Mouse (Mus musculus) adrenal gland, postnatal 14 days (tissue): ENCODE data around the gene Gm20388. TPM values are rescaled to one million over a fixed set of nuclear protein-coding genes. Genes with fewer than 3 reads are reported as not detected.
A peak's percentile ranks its signal among the peaks of the same experiment; 100 is the strongest.
"Not testable (repeated sequence)": the region's sequence is repeated elsewhere in the genome, so short reads cannot be mapped to it uniquely, and the experiment has no call there.

Experiments used
- DNase-seq: peaks from one replicate; pipeline ENCODE4 v3.0.0; 2021; ENCODE audit warnings: mixed read lengths
- total RNA-seq: library from RNA; stranded (reverse); gene quantifications from 2 replicates; pipeline ENCODE4 v1.2.3, GENCODE M21; 2021

Gm20388 gene
- total RNA-seq, 1 experiment from 2014 or later = 17.6 TPM

DNA sequence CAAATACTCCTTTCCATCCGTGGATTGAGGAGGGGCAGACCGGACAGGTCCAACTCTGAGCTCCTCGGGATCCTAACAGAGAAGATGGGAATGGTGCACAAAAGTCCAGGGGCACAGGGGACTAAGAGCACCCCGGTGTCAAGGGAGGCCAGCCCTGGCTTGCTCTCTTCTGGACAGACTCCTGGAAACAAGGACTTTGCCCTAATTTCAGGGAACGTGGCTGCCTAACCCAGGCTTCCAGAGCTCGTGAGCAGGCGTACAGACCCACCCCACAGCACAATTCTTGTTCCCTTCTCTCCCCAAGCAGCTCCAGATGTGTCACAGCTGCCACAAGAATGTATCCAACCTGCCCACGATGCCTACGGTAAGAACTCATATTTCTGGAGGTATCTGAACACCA, 2715.2 kb downstream of the Gm20388 start:
- no peak for DNase-seq

DNA sequence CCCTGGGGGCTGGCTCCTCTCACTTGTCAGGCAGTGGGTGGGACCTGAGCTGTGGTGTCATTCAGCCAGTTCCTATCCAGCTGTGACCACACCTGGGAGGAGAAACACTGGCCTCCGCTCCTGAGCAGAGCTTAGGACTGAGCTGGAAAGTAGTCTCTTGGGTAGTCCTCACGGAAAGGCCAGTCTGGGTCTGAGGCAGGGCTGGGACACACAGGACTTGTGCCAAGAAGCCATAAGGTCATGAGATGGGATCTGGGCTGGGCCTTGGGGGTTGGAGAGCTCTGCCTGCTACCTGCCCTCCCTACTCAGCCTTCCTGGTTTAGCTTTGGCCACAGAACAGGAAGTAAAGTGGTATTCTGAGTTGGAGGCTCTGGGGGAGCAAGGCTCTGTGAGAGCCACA, 2716.3 kb downstream of the Gm20388 start:
- DNase-seq = no peak

DNA sequence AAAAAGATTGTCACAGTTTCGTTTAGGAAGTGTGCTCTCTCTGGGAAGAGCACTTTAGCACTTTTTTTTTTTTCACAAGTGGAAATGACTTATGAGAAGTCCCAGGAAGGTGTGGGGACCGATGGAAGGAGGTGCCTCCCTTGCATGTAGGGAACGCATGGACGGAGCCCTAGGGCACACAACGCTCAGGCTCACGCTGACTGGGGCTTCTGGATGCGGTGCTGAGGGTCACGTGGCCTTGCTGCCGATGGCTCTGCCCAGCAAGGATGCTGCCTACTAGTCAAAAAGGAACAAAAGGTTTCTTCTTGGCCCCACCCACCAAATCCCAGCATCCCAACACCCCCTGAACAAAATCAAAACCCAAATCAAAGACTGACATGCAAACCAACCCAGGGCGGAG, 2718.7 kb downstream of the Gm20388 start:
- no peak for DNase-seq

DNA sequence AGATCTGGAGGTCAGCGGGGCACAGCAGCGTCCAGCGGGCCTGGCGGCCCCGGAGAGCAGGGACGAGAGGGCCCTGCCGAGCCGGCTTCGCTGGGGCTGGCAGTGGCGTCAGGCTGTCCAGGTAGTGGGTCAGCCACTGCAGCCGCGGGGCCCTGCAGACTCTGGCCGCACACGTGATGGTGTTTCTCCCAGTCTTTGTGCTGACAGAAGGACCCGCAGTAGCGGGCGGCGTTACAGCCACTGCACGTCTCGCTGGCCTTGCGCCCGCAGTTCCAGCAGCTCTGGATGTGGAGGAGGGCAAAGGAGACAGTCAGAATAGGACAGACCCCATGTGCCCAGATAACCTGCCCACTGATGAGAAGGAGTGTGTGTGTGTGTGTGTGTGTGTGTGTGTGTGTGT, 2720.1 kb downstream of the Gm20388 start:
- DNase-seq = no peak

DNA sequence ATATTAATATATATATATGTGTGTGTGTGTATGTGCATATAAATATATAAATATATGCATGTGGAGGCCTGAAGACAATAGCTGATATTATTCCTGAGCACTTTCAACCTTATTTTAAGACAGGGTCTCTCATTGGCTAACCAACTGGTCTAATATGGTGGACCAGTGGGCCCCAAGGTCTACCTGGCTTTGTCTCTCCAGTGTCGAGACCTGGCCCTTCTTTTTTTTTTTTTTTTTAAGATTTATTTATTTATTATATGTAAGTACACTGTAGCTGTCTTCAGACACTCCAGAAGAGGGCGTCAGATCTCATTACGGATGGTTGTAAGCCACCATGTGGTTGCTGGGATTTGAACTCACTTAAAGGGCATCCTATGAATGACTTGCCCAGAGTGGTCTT, 2721.5 kb downstream of the Gm20388 start:
- DNase-seq = not testable (repeated sequence)

DNA sequence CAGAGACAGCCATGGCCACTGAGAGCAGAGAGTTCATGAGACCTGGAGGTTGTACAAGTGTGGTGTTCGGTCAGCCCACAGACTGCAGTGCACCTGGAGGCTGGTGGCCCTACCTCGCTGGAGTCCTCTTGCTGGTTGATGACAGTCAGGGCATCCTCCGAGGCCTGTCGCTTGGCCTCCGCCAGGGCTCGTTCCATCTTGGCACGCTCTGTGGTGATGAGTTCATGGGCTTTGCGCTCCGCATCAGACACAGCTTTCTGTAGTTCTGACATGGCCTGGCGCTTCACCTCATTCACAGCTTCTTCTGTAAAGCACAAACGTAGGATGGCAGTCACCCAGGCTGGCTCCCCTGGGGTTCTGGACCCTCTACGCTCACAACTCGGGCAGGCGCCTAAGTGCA, 2722.6 kb downstream of the Gm20388 start:
- no peak for DNase-seq

DNA sequence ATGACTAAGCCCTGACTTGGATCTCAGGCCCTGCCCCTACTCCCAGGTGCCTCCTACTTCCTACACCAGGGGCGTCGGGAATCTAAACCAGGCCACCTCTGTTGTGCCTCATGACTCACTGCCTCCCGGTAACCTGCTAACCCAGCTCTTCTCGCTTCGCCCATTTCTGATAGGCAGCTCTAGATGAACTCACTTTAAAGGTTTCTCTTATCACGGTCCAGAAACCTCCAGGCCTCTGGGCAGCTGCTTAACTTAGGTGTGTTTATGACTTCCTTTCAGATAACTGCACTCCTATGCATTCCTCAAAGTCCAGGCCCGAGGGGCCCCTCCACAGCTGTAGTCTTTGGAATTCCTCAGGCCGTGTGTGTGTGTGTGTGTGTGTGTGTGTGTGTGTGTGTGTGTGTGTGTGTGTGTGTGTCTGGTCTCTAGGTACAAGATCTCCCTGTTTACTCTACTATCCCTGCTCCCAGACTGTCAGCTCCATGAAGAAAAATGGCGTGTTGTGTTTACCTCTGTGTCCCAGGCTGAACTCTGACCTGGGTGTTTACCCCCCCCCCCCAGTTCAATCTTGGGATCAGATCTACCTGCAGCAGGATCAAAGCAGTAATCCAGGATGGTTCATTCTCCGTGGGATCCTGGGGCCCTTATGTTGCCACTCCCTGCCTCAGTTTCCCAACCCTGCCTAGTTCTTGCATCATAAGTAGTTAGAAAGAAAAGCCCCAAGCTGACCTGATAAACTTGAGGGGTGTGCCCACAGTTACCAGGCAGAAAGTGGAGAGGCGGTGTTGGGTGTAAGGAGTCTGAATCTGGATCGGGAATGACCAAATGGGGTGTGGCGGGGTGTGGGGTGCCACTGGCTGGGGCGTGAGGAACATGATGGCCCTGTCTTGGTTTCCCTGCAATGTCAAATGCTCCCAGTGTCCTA, 2725.5 kb downstream of the Gm20388 start:
- DNase-seq = no peak

DNA sequence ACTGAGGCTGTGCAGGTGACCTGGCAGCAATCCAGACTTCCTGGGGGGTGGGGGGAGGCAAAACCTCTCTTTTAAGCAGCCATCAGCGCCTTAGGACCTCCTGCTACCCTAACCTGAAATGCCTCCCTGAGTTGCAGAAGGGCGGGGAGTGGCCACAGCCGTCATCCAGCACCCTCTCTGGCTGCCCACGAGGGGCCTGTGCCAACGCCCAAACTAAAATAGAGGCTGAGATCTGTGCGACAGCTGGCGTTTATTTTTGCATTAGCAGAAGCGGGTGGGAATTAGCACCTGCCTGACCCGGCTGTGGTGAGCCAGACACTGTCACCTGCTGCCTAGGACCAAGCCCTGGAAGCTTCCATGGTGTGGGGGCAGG, 2726.1 kb downstream of the Gm20388 start:
- no peak for DNase-seq

DNA sequence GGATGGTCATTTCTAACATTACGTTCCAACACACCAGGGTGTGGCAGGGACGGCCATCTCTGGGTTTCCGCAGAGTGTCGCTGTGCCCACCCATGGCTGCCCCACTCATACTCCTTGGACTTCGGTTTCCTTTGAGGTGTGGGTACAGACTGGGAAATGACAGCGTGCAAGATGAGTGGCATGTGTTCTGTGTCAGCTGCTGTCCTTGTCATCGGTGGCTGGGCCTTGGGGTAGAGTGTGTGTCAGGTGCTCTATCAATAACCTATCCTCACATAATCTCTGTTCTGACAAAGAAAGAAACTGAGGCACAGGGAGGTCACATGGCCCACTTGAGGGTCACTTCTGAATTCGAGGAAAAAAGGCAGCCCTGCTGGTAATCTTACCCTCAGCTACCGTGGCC, 2726.6 kb downstream of the Gm20388 start:
- DNase-seq = no peak

DNA sequence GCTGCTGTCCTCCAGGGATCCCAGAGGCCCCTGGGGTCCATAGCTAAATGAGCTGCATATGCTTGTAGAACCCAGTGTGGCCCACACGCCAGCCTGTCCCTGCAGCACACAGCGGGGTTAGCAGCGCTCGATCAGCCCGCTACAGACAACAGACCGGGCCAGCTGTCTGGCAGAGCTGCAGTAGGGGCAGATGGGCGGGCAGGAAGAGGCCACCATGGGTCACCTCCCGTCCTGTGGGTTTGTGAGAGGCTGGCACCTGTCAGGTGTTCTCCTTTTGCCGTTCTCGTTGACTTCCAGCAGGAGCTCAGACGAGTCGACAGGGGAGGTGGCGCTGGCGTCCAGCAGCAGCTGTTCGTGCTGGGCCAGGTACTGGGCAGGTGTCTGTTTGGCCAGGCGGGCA, 2728.0 kb downstream of the Gm20388 start:
- no peak for DNase-seq

DNA sequence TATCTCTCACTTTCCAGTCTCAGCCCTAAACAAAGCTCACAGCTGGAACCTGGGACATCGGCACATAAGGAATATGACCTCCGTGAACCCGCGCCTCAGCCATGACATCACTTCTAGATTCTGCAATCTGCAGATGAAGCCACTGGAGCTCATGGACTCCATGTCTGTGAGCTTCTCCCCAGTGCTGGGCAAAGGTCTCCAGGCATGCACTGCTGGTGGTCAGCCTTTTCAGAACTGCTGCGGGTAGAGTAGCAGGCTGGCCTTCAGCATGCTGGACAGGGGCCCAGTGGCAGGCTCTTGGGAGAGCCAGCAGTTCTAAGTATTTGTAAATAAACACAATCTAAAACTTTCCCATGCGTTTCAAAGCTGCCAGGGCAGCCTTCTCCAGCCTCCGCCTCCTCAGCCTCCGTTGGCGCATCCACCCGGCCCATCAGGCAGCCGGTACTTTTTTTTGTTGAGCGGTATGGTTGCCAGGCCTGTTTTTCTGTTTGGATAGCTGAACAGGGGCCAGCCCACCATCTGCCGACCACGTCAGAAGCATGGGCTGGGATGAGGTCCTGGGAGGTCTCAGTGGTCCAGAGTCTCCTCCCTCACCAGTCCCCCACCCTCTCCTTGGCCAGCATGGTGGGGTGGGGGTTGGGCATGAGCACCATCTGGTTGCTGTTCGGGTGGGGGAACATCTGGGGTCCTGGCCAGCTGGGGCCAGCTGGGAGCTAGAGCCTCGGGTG, 2729.0 kb downstream of the Gm20388 start:
- DNase-seq = peak; percentile 61

DNA sequence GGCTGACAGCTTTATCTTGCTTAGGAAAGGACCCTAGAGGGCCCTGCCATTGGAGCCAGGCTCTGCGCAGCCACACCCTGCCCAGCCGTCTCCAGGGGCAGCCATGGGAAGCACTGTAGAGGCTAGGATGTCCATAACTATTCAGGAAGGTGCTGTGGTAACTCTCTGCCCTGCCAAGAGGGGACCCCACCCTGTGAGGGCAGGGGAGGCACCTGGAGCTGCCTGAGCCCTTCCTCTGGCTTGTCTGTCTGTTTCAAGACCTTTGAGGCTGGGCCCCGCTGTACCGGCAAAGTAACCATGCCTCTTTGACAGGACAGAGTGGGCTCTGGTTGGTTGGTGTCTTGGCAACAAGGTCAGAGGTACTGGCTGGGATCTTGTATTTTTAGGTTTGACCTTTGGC, 2730.2 kb downstream of the Gm20388 start:
- no peak for DNase-seq

DNA sequence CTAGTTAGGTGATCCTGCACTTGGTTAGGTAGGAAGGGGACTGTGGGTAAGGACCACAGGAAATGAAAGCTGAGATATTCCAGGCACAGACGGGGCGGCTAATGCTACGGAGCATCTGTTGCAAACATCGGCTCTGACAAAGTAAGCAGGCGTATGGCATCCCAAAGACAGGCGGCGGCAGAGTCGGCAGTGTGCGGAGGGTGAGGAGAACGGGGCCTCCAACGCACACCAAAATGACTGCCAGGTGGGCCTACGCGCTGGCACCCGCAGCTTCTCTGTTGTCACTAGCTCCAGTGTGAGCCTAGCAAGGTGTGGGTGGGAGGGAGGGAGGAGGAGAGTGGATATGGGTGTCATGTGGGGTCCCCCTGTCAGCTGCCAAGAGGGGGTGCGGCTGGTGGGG, 2730.8 kb downstream of the Gm20388 start:
- no peak for DNase-seq

DNA sequence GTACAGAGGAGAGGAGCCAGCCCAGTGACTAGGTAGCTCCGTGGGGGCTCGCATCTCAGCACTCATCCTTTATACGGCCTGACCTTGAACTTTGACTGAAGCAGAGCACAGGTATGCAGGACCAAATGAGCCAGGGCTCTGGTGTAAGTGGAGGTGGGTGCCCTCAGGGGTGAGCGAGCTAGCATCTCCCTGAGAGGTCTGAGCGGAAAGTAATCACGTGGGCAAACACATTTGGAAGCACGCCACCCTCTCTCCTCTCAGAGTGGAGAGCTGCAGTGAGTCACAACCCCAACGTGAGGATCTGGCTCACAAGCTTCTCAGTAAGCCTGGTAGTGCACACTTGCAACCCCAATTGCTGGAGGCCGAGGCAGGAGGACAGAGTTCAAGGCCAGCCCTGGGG, 2731.4 kb downstream of the Gm20388 start:
- DNase-seq = peak; percentile 88

DNA sequence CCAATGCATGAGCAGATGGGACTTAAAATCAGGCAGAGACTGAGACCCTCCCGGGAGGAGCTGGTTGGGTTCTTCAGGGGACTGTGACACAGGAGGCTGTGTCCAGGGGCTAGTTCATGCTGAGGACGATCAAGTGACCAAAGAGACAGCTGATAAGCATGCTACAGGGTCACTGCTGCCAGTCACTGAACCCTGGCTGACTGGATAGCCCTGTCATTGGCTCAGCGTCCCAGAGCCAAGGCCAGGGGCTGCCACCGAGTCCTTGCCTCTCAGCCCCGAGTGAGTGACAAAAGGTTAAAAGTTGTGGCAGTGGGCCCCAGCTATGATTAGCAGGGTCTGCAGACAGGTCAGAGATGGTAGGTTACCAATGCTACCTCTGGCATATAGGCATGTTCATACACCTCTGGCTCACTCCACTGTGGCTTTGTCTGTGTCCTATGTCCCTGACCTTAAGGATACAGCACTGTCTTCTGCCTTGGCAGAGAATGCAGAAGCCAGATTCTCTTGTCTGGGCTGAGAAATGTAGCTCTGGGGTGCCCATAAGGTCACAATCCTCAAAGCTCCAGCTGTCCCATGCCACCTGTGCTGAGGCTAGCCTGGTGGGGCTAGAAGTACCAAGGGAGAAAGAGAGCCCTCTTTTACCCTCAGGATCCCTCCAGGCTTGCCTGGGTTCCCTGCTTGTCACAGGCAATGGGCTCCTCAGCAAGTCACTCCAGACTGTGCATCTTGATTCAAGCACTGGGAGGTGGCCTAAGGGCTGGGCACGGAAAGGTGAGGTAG, 2733.7 kb downstream of the Gm20388 start:
- DNase-seq = peak; percentile 71

DNA sequence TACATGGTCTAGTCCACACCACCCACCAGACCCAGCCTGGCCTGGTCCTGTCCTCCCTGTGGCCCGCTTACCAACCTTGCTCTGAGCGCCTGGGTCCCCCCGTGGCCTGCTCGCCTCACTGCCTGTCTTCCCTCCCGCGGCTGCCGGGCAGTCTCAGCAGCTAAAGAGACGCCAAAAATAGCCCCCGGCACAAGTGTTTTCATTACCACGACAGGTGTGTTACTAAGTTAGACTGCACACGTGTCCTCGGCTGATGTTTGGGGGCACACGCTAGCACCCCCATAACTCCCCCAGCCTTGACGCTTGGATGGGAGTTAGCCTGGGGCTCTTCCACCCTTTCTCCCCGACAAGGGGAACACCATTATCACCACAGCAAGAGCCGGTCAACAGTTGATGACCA, 2735.7 kb downstream of the Gm20388 start:
- DNase-seq = no peak

DNA sequence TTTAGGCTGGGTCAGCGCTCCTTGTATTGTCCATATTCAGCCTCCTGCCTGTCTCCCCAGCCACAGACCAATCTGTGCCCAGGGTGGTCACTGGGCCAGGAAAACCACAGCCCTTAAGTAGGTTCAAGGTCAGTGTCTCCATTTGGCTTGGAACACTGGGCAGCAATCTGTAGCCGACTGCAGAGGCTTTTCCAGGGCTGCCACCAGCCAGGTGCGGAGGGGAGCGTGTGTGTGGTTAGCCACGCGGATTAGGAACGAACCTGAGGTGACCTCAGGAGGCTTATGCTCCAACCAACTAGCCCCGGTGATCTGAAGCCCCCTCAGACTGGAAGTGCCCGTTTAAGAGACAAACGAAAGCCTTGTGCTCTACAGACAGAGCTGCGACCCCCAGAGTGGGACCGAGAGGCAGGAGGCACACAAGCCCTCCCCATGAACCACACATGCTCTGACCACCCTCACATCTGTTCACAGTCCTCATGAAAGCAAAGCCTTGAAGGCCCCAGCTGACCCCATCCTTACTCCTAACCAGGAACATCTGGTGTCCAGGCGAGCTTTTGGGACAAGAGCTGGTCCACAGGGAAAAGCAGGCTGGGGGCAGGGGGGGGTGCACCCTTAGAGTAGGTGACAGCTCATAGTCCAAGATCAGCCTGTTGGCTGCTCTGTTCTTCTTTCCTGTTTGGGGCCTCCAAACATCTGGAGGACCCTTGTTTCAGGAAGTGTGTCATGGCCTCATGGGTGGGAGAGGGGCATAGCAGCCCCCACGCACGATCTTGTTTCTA, 2737.7 kb downstream of the Gm20388 start:
- DNase-seq = no peak

DNA sequence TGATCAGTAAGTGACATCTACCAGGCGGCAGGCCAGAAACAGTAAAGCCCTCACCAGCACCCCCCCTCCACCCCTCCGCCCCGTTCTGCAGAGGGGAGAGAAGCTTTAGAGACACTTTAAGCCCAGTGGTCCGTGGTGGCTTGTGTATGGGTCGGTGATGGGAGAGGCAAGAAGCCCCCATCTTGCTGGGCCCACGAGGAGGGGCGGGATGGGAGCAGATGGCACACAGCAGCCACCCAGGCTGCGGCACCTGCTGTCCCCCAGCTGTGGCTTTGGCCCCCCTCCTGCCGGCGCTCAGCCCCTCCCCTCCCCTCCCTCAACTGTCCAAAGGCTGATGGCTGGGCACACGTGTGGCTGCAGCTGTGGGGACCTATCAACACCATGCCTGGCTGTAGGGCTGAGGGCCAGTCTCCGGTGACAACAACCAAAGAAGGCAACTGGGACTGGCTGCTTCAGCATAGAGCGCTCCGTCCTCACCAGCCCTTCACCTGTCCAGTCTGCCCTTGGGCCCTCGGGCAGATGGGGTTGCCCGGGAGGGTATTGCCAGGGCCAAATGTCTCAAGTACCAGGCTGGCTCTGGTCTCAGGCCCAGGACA, 2740.8 kb downstream of the Gm20388 start:
- DNase-seq = no peak

DNA sequence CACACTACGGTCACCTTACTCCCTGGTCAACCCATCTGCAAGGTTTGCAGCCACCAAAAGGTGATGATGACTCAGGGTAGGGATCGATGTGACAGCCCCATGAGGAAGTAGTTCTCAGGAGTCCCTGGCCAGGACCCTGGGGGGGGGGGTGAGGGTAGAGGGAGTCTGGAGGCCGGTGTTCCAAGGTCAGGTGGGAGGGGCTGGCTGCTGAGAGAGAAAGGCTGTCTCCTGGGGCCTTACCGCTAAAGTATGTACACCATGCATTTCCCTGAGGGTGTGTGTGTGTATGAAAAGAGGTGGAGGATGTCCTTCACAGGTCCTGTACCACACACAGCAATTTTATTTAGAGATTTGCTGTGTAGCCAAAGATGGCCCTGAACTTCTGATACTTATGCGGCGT, 2742.0 kb downstream of the Gm20388 start:
- no peak for DNase-seq

DNA sequence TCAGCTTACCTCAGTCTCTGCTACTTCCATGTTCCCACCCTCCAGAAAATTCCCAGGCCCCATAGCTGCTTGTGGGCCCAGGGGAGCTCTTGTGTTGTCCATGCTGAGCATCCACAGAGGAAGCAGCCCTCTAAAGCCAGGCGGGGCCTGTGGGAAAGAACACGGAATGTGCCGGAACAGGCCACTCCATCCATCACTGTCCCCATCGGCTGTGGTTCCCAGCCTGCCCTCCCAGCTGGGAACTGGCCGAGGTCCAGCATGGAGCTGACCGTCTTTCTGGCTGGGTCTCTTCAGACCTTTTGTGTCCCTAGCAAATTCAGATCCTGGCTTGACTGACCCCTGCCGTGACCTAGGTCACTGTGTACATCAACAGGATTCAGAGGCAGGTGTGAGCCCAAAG, 2744.1 kb downstream of the Gm20388 start:
- DNase-seq = peak; percentile 82
